Mouse (Mus musculus): ENCODE measurements around the gene Grin2a.

Grin2a gene

DNA sequence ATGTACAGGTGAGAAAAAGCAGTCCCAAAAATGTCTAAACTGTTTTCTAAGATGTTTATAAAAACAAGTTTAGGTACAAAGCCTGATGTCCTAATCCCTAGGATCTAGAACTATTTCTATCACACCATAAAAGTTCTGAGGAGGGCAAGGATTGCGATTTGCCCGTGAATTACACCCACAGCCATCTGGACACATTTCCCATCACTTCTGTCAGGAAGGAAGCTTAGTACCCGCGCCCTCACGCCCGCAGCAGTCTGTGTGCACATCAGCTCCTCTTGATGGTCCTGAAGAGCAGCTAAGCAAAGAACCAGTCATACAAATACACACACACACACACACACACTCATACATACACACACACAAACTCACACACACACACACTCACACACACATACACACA lies 252.9 kb downstream of the Grin2a start:
- no peak for DNase-seq

DNA sequence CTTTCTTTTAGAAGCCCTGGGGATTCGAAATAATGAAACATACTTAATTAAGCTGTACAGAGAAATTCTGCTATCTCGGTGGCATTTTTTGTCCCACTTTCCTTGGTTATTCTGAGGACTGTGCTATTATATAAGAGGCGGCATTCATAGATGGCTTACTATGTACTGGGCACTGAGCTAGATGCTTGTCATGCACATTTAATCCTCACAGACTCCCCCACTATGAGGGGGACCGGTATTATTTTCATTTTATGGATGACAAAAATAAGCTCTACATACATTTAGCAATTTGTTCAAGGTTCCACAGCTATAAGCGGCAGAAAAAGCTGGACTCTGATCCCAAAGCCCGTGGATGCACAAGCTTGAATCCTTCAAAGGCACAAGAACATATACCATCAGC lies 256.7 kb downstream of the Grin2a start:
- no peak for DNase-seq

DNA sequence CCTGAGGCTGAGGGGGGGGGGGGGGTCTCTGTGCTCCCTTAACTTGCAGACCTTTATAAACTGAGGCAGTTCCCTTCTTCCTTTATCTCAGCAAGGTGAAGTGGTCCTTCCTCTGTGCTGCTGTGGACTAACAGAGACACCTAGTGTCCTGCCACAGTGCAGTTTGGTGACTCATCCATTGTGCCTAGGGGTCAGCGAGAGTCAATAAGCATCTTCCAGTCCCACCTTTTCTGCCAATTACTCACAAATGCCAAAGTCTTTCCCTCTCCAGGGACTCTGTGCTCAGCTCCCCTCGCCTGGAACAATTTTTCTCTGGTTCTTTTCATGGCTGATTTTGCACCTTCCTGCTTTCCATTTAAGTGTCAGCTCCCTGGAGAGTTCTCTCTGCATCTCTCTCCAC lies 258.2 kb downstream of the Grin2a start:
- no peak for DNase-seq

DNA sequence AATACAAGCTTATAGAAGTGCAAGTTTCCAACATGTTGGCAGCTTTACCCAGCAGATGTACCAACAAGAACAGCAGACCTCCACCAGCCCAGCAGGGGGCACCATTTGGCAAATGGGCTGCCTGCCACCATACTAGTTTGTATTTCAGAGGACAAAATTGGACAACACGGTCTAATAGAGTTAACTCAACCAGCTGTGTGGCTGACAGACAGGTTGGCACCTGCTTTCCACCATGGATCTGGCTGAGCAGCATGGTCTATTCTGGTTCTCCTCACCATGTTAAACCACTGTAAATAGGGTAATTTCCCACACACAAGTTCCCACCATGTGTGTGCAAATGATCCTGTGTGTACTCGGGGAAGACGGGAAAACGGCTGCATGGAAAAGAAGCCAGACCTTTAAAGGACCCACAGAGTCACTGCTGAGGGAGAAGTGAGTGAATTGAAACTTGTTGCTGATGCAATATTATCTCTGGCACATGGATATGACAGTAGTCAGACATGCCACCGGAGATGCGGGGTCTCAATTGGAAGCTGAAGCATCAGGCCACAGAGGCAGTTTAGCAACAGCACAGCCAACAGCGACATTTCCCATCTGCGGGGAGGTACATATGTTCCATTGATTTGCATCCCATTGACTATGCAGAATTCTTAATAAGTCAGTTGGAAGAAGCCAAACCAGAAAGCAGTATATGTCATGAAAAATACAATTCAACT lies 259.8 kb downstream of the Grin2a start:
- DNase-seq, result no peak

DNA sequence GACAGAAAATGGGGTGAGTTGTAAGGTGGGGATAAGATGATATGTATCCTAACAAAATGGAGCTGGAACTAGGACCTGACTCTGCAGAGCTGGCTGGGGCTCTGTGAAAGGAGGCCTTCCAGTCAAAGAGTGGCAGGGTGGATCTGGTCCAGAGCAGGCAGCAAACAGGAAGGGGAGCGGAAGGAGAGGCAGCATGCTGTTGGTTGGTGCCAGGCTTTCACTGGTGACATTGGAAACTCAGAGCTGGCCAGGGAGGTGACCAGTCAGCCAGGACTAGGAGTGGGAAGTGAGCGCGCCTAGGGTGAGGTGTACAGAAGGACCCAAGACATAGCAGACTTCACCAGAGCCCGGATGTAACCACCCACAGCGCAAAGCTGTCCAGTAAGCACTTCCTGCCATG lies 267.8 kb downstream of the Grin2a start:
- DNase-seq, result no peak

DNA sequence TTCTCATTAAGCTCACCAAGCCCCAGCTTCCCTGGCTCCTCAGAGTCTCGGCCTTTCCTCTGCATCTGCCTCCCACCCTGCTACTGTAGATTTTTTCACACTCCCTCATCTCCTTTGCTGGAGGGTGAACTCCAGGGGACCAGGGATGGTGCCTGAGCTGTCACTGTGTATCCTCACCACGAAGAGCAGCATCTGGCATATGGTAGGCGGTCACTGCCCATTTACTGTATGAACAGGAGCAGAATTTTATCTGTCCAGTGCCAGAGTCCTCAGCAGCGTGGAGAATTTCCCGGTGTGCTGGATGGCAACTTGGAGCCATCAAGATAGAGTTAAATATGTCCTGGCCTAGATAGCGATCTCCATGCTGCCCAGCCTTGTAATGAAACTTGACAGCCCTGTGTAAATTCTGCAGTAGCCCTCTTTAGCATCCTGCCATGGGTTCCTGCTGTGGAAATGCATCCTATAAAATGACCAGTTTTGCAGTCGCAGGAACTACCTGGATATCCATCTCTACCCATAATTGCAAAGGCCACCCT lies 269.7 kb downstream of the Grin2a start:
- DNase-seq, result no peak

DNA sequence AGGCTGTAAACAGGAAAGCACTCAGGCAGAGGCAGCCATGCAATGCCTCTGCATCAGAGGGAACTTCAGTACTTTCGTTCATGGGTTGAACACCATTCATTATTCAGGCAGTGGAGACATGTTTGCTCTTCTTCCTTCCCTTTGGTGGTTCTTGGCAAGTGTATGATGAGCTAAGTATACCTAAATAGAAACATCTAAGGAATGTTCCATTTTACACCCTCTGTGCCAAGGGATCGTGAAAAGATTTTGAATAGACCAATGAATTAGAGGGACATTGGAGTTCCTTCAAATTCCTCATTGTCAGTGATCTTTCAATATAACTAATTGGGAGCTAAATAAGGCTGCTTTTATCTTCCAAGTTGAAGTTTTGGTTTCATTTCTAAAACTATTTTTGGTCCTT lies 284.0 kb downstream of the Grin2a start:
- DNase-seq, result no peak

DNA sequence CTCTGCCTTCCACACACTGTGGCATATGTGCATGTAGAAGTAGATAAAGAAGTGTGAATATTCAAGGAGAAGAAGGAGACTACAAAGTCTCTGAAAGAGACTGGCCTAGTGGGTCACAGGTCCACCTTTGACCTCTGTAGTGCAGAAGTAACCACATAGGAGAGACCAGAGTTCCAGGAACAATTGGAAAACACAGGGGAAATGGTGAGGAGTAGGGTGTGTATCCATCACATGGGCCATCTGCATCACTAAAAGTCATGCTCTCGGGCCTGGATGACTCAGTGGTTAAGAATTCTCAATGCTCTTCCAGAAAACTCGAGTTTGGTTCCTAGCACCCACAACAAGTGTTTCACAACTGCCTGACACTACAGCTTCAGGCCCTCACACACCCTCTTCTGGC lies 285.4 kb downstream of the Grin2a start:
- DNase-seq, result no peak

DNA sequence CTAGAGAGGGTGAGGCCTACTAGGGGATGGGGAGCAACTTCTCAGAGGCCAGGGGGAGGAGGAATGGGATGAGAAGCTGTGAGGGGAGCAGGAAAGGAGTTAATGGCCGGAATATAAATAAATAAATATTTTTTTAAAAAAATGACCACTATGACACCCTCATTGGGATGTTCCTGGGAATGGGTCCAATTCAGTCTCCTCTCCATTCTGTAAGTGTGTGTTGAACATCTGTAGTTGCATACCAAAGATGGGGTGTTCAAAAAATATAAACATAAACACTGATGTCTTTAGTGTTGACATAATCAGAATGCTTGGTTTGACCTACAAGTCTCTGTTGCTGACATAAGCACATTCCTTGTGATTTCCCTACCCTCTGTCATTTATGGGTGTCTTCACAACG lies 298.2 kb downstream of the Grin2a start:
- DNase-seq, result no peak

DNA sequence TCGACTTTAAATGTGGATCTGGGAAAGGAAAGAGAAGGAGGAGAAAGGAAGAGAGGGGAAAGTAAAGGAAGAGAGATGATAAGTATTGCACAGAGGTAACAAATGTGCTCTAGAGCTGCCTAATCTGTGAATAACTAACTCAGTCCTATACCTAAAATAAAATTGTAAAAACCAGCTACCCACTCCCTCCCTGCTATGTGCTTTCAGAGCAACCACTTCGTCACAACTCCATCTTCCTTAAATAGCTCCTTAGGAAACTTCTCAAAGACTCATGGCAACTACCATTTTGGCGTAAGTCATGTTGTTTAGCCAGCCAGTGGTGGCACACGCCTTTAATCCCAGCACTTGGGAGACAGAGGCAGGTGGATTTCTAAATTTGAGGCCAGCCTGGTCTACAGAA lies 301.3 kb downstream of the Grin2a start:
- no peak for DNase-seq

DNA sequence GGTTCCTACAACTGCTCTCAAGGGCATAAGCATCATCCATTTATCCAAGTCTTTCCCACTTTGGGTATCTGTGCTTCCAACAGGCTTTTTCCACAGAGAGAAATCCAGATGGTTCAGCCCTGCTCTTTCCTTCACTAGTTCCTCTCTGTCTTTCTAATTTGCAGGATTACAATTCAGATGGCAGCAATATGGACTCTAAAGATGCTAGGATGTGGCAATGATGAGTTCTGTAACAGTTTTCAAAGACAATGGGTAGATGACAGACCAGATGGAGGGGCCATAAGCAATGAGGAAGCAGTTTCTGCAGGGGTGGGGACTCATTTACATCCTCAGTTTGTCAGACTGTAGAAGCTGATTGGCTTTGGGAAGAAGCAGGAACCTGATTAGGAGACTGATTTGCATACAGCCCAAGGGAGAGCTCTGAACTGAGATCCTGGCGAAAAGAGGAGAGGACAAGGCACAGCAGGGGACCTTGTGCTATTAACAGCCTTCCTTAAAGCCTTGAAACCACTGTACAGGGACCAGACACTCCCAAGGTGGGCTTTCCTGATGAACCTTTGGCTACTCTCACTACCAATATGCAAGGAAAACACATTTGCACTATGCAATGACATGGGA lies 306.7 kb downstream of the Grin2a start:
- no peak for DNase-seq

DNA sequence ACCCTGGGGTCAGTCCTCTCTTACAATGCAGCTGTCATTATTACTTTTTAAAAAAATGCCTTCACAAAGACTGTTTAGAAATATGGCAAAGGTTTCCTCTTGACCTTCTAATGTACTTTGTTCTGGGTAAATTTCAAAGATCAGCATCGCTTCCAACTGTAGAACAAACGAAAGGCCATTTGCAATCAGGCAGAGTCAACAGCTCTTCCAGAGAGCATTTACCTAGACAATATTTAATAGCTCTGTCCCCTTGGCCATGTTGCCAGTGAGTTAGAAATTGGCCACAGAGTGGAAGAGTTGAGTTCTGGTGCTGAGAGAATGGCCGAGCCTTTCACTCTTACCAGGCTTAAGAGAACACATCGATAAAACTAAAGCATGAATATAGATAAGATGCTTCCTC lies 314.8 kb downstream of the Grin2a start:
- no peak for DNase-seq

DNA sequence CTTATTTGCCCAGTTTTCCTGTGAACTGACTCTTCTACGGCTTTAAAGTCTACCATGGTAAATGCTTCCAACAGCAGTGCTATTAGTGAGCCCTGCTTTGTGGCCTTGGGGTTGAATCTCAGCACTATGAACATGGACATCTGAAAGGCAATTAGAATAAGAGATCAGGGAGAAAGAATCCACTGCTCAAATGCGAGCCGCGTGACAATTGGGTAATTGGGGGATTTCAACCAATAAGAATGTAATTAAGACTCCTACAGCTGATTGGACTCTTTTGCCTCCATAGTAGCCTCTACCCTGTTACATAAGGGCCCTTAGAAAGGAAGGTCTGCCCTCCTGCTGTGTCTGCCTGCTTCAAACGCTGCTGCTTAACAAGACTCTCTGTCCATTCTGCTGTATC lies 315.4 kb downstream of the Grin2a start:
- DNase-seq, result no peak

DNA sequence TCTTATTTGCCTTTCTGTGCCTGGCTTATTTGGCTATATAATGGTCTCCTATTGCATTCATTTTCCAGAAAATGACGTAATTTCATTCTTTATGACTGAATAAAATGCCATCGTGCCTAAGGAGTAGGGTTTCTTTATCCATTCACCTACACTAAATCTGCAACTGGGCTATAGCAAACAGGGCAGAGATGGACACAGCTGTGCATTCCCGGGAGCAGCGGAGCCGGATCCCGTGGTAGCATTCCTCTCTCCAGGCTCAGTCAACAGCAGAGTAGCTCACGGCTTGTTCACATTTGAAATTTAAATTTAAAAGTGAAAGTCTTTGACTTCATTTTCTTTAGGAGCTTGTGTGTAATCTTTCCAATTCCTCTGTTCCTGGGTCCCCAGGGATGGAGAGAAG lies 316.6 kb downstream of the Grin2a start:
- DNase-seq, result no peak

DNA sequence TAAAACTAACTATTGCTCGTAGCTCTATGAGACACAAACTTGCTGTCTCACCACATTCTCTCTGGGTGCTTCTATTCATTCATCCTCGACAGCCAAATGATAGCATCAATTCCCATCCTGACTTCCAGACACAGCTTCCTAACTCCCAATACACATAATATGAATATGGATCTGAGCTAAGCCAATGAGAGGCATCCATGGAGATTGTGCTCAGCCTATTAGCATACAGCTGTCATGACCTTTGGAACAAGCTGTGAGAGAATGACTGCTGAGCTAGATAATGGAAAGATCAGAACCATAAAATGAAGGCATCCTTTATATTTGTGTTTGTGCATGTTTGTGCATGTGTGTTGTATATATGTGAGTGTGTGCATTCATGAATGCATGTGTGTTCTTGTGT lies 323.0 kb downstream of the Grin2a start:
- no peak for DNase-seq

DNA sequence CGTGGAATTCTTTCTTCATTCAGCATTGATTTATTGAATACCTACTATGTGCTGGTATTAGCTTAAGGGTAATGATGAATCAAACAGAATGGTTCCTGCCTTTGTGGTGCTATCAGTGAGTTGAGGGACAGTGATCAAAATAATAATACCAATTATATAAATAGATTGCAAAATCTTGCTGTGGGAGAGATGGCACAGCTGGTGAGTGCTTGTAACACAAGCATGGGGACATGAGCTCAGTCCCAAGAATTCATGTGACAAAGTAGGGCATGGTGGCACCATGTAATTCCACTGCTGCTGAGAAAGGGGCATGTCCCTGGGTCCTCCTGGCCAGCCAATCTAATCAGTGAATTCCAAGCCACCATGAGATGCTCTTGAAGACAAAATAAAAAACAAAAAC lies 324.1 kb downstream of the Grin2a start:
- no peak for DNase-seq

DNA sequence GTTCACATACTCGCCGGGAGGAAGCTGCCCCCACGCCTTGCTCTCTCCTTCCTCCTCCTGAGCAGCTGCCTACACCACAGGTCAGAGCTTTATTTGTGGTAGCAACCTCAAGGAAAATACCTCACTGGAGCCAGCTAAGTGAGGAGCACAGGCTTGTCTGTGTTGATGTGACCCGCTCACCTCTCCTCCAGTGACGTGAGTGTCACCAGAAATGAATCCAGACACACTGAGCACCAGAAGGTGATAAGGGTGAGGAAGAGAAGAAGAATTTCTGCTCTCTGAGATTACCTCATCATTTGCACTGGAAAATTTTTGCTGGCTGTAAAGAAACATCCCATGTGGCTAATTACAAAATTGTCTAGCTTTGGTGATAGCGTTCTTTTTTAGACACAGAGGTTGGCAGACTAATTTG lies 324.6 kb downstream of the Grin2a start:
- no peak for DNase-seq

DNA sequence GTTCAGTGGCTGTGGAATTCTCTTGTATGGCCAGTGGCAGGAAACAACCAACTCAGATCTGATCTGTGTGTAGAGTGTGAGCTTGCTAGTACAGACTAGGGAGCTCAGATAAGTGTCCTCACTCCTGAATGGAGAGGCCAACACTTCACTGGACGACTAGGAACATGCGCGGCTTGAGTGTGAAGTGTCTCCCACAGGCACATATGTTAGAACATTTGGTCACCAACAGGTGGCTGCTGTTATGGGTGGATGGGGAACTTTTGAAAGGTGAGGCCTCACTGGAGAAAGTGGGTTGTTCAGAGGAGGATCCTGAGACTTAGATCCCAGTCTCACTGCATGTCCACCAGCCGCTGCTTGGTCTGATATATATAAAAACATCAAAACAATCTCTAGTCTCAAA lies 329.5 kb downstream of the Grin2a start:
- no peak for DNase-seq

DNA sequence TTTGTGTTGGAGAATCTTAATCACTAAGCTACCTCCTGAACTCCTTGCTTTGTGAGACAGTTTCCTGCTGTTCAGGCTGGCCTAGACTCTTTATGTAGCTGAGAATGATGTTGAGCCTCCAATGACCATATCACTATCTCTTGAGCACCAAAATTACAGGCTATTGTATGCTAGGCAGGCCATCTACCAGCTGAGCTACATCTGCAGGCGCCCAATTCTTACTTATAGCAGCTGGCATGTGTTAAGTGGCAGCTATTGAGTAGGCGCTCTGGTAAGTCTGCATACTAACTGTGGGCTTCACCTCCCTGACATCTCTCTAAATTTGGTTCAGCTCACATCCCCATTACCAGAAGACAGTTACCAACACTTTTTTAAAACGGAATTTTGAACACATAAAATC lies 331.3 kb downstream of the Grin2a start:
- DNase-seq, result no peak

DNA sequence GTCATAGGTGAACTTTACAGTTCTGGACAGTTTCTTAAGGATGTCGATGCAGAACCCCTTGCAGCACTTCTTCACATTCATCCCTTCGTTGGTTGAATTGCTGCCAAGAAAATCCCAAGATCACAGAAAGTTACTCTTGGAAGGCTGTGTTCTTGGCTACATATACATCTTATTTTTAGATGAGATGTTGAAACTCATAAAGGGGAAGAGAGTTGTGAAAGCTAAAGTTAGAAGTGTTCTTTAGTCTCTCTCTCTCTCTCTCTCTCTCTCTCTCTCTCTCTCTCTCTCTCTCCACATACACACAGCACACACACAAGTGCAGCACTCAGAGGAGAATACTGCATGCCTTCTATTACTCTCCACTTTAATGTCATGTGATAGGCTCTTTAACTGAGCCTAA lies 331.9 kb downstream of the Grin2a start:
- DNase-seq, result no peak

DNA sequence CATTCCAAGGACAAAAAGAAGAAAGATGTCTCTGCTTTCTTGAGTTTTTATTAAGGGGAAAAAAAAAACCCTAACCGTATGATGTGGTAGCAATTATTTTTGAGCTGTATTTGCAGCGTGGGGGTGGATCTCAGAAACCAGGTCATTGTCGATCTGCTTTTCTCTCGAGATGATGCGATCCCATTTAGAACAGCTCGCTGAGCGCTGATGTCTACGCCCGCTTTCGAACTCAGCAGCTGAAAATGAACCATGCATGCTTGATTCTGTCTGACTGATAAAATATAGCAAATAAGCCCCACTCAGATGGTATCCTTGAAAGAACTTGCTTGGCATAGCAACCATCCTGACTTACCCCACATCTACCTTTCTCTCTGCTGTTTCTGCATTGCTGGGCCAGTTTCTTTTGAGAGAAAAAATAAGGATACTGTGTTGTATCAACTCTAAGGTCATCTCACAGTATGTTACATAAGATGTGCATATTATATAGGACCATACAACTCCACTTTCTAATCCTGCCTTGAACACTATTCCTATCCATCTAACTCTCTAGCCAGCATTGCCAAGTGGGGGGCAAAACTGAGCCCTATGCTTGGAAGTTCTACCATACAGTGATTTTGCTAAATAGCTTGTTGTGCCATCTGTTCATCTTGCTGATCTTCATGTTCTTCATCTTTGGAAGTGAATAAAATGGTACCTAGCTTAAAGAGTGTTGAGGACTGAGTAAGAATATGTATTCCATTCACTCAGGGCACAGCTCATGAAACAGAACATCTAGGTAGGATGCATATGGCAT lies 369.5 kb downstream of the Grin2a start:
- DNase-seq, result no peak

DNA sequence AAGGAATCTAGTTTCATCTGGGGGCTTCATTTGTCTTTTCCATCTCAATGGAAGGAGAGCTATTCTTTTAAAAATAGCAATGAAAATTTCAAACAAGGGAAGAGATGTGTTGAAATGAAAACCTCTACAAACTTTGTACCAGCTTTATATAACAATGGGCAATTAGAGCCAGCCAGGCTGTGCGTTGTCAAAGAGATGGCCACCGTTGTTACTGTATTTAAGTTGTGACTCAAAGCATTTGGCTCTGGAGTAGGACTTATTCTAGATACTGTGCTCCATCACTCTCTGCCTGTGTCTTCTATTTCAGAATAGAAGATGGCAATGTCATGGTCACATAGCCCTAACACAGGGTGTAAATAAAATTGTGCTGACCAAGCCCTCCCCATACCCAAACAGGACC lies 371.0 kb downstream of the Grin2a start:
- DNase-seq, result no peak

DNA sequence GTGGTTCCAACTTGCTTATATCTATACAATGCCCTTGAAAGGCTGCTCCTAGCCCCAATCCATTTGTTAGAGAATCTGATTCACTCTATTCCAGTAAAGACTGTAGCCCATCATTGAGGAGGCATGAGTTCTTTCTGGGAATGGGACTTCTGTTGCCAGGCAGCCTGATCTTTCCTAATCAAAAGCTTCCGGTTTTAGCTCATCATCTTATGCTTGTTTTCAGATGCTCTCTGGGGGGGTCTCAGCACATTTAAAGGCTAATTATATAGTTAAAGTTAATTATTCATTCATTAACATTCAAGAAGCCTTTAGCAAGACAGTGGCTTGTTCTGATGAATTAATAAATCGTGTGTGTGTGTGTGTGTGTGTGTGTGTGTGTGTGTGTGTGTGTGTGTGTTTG lies 377.2 kb downstream of the Grin2a start:
- DNase-seq, result no peak

DNA sequence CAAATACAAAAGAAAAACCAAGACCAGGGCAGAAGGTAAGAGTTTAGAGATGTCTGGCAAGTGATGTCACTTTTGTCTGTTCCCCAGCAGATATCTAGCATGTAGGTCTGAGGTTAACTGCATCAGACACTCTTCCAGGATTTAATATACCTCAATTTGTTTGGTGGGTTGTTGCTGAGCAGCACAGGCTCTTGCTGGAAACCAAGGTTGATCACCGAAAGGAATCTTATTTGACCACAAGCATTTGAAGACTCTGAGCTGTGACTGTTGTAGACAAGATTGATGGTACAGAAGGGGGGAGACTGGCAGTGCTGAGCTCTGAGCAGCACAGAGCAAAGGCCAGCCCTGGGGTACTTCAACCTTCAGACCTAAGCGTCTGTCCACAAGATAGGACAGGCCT lies 378.1 kb downstream of the Grin2a start:
- no peak for DNase-seq

Measured in thymus, postnatal 4 days (tissue).